Mouse (Mus musculus) duodenum, adult 2 months (tissue): Measurements from ENCODE around the gene Brd2. TPM values are rescaled to one million over a fixed set of nuclear protein-coding genes. Genes with fewer than 3 reads are reported as not detected.

Experiments
- polyA plus RNA-seq: library from polyadenylated mRNA; depleted of rRNA; stranded (reverse); fragments of >200 nt; gene quantifications from 2 replicates; pipeline ENCODE4 v1.2.3, GENCODE M21; 2012; ENCODE audit warnings: low replicate concordance; rRNA removed

Brd2 gene
- polyA plus RNA-seq: 84.7 and 92.1 TPM in 2 replicates

GRCm38 (mm10) chr17:34122188-34122984, at the start of gene Brd2:
Gene Brd2, minus strand, starts transcription at chr17:34122634.

GRCm38 (mm10) chr17:34152923-34153322, 30.5 kb upstream of the Brd2 start, which contains the start of gene H2-DMb1:
Gene H2-DMb1, plus strand, starts transcription at chr17:34153072.

GRCm38 (mm10) chr17:34143033-34143432, 20.6 kb upstream of the Brd2 start, which contains the start of gene H2-DMb2:
Gene H2-DMb2, plus strand, starts transcription at chr17:34143307.

GRCm38 (mm10) chr17:34119249-34120179, 2.9 kb downstream of the Brd2 start, which contains the start of gene H2-DMa:
Gene H2-DMa, plus strand, starts transcription at chr17:34119541.

GRCm38 (mm10) chr17:34092197-34092875, 30.1 kb downstream of the Brd2 start, which contains the start of gene H2-Oa:
Gene H2-Oa, plus strand, starts transcription at chr17:34092340.

Other genes starting within 250 kb of the Brd2 start
- not detected in 2 replicates for gene Gm7029, start 248.8 kb downstream of the Brd2 start, polyA plus RNA-seq
- gene Kifc1, start 232.0 kb downstream of the Brd2 start, polyA plus RNA-seq: 7.3 and 8.5 TPM in 2 replicates
- gene Platr17, start 217.5 kb downstream of the Brd2 start, polyA plus RNA-seq: 0.24 TPM in 1 of 2 replicates, not detected in the other
- 42.4 and 47.2 TPM in 2 replicates for gene Daxx, start 213.2 kb downstream of the Brd2 start, polyA plus RNA-seq
- gene Tapbp, start 206.7 kb downstream of the Brd2 start, polyA plus RNA-seq: 220 and 430 TPM in 2 replicates
- gene Zbtb22, start 206.7 kb downstream of the Brd2 start, polyA plus RNA-seq: 65.9 and 84.1 TPM in 2 replicates
- gene Rgl2, start 193.1 kb downstream of the Brd2 start, polyA plus RNA-seq: 88.3 and 111 TPM in 2 replicates
- gene Pfdn6, start 182.3 kb downstream of the Brd2 start, polyA plus RNA-seq: 6.1 and 14.4 TPM in 2 replicates
- gene Wdr46, start 182.0 kb downstream of the Brd2 start, polyA plus RNA-seq: 10.8 and 15.6 TPM in 2 replicates
- 27.8 and 35.0 TPM in 2 replicates for gene B3galt4, start 171.1 kb downstream of the Brd2 start, polyA plus RNA-seq
- 50.7 and 52.9 TPM in 2 replicates for gene Vps52, start 166.8 kb downstream of the Brd2 start, polyA plus RNA-seq
- gene Rps18, start 166.6 kb downstream of the Brd2 start, polyA plus RNA-seq: 196 and 219 TPM in 2 replicates
- 4,063 and 9,745 TPM in 2 replicates for gene H2-K1, start 122.3 kb downstream of the Brd2 start, polyA plus RNA-seq
- 22.1 and 26.1 TPM in 2 replicates for gene Ring1, start 98.0 kb downstream of the Brd2 start, polyA plus RNA-seq
- 73.6 and 117 TPM in 2 replicates for gene H2-Ke6, start 94.6 kb downstream of the Brd2 start, polyA plus RNA-seq
- 161 and 163 TPM in 2 replicates for gene Slc39a7, start 91.0 kb downstream of the Brd2 start, polyA plus RNA-seq
- gene Rxrb, start 90.8 kb downstream of the Brd2 start, polyA plus RNA-seq: 73.7 and 88.7 TPM in 2 replicates
- gene Col11a2, start 83.2 kb downstream of the Brd2 start, polyA plus RNA-seq: 1.3 and 6.3 TPM in 2 replicates
- gene H2-Oa, start 30.3 kb downstream of the Brd2 start, polyA plus RNA-seq: 4.6 and 11.9 TPM in 2 replicates
- 40.9 and 173 TPM in 2 replicates for gene H2-DMa, start 3.1 kb downstream of the Brd2 start, polyA plus RNA-seq
- 4.5 and 16.7 TPM in 2 replicates for gene H2-DMb2, start 20.7 kb upstream of the Brd2 start, polyA plus RNA-seq
- 52.9 and 337 TPM in 2 replicates for gene H2-DMb1, start 30.4 kb upstream of the Brd2 start, polyA plus RNA-seq
- gene Tap1, start 64.9 kb upstream of the Brd2 start, polyA plus RNA-seq: 53.8 and 96.5 TPM in 2 replicates
- 114 and 217 TPM in 2 replicates for gene Psmb9, start 65.1 kb upstream of the Brd2 start, polyA plus RNA-seq
- gene Psmb8, start 75.1 kb upstream of the Brd2 start, polyA plus RNA-seq: 140 and 253 TPM in 2 replicates
- gene Tap2, start 80.9 kb upstream of the Brd2 start, polyA plus RNA-seq: 39.6 and 83.2 TPM in 2 replicates
- 1.6 and 6.7 TPM in 2 replicates for gene H2-Ob, start 116.3 kb upstream of the Brd2 start, polyA plus RNA-seq
- gene H2-Ab1, start 135.1 kb upstream of the Brd2 start, polyA plus RNA-seq: 523 and 3,902 TPM in 2 replicates
- gene H2-Aa, start 165.2 kb upstream of the Brd2 start, polyA plus RNA-seq: 132 and 571 TPM in 2 replicates
- gene H2-Eb1, start 183.2 kb upstream of the Brd2 start, polyA plus RNA-seq: 83.1 and 303 TPM in 2 replicates
- gene H2-Eb2, start 203.0 kb upstream of the Brd2 start, polyA plus RNA-seq: 0.15 and 0.18 TPM in 2 replicates
- gene Btnl2, start 232.2 kb upstream of the Brd2 start, polyA plus RNA-seq: 71.0 and 85.2 TPM in 2 replicates